Mouse (Mus musculus): Measurements from ENCODE around the gene Gm37240. TPM values are rescaled to one million over a fixed set of nuclear protein-coding genes. Genes with fewer than 3 reads are reported as not detected.

Gm37240 gene
- 0.43 and 0.53 TPM in 2 replicates for polyA plus RNA-seq (2014; fragmentation: Nextera tagmentation; extraction: Ambion mirVana)

DNA sequence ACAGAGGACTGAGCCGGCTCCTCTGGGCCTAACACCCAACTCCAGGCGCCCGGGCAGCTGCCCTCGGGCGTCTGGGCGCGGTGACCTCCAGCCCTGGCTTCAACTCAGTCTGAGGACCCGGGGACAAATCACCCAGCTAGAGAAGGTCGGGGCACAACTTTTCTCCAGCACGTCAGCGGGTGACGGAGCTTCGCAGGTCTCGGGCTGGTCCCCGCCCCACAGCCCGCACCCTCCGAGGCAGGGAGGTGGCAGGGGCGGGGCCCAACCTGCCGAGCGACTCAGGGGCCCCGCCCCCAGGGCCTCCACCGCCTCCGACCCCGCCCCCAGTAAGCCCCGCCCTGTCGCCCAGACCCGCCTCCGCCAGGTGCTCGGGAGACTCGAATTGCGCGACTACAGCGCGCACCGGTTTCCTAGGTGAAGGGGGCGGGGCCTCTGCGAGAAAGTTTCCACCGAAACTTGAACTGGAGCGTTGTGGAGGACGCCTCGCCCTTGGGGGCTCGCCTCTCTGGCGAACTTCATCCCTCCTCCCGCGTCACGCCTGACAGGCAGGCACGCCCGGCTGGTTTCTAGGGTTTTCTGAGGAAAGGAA lies at the start of gene Gm37240, which contains the start of gene Glt28d2:
Gene Gm37240 (minus strand): TSS at position 280 of the 589 bp plus-strand sequence.
Gene Glt28d2 (minus strand): TSS at position 278 of the 589 bp plus-strand sequence.
- H3K4me2 ChIP-seq (ENCODE audit: low read depth, low read length, severe bottlenecking) = peak within 1 kb of the TSS; percentile 93
- DNase-seq (ENCODE audit: low spot score) = peak; percentile 89
- peak; percentile 89 for ATAC-seq (replicated peaks; ENCODE audit: low FRiP score)
- WGBS = 0% methylated on average over 48 of the region's 48 CpGs
- peak within 1 kb of the TSS; percentile 51 for H3K4me3 ChIP-seq (ENCODE audit: low read depth, low read length)
- H3K36me3 ChIP-seq (ENCODE audit: control insufficient read depth, insufficient read depth, low read length) = no peaks in the 10 kb centered on the region
- no peaks in the 10 kb centered on the region for H3K9me3 ChIP-seq (ENCODE audit: control insufficient read depth, low read length)
- H3K27me3 ChIP-seq (ENCODE audit: control insufficient read depth, insufficient read depth, low read length) = peaks cover 15% of the 10 kb centered on the region
- peaks cover 4% of the 10 kb centered on the region; the same call in 1 of the 2 replicates for H3K4me1 ChIP-seq (replicated peaks; ENCODE audit: control insufficient read depth, insufficient read depth, low read length)
- H3K9ac ChIP-seq (ENCODE audit: low read length) = peak within 1 kb of the TSS; percentile 33
- no peak within 1 kb of the TSS for H3K27ac ChIP-seq (ENCODE audit: low read depth, low read length)

DNA sequence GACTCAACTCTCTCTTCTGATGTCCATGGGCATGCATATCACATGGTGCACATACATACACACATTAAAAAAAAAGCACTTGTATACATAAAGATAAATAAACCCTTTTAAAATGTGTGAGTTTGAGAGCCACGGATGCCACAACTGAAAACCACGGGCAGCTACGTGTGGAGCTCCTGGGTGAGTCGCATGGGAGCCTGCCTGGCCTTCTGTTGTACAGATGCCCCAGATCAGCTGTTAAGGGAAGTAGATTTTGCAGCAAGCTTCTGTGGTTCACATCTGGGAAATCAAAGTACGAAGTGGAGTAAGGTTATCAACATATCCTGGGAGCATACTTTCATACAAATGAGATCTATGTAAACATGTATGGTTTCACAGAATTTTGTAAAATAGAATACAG lies 46.3 kb upstream of the Gm37240 start:
- H3K4me1 ChIP-seq (replicated peaks; ENCODE audit: control insufficient read depth, insufficient read depth, low read length) = no peaks in the 10 kb centered on the region
- no peak for ATAC-seq (replicated peaks; ENCODE audit: low FRiP score)
- H3K27ac ChIP-seq (ENCODE audit: low read depth, low read length) = no peak overlapping the region
- H3K4me2 ChIP-seq (ENCODE audit: low read depth, low read length, severe bottlenecking) = no peak overlapping the region
- no peak overlapping the region for H3K9ac ChIP-seq (ENCODE audit: low read length)
- H3K27me3 ChIP-seq (ENCODE audit: control insufficient read depth, insufficient read depth, low read length) = no peaks in the 10 kb centered on the region
- H3K36me3 ChIP-seq (ENCODE audit: control insufficient read depth, insufficient read depth, low read length) = no peaks in the 10 kb centered on the region
- whole genome bisulfite sequencing = 89% methylated on average over 5 of the region's 5 CpGs
- no peak for DNase-seq (ENCODE audit: low spot score)
- no peak overlapping the region for H3K4me3 ChIP-seq (ENCODE audit: low read depth, low read length)
- H3K9me3 ChIP-seq (ENCODE audit: control insufficient read depth, low read length) = no peaks in the 10 kb centered on the region

DNA sequence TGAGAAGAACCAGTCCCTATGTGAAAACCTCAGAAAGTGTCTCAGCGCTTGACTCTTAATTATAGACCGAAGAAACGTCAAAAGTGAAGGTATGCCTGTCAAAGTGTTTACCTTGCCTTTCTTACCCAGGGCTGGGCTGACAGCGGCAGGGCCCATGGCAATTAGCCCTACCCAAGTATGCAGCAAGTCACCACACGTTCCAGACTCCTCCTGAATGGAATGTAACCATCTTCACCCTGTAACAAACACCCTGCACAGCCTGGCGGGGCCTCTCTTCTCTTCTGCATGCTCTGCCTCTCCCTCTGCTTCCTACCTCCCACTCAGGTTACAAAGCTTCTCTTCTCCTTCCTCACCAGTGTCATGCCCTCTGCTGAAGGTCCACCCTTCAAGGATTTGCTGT lies 44.5 kb upstream of the Gm37240 start:
- H3K9me3 ChIP-seq (ENCODE audit: control insufficient read depth, low read length) = no peaks in the 10 kb centered on the region
- no peak overlapping the region for H3K9ac ChIP-seq (ENCODE audit: low read length)
- DNase-seq (ENCODE audit: low spot score) = no peak
- no peaks in the 10 kb centered on the region for H3K4me1 ChIP-seq (replicated peaks; ENCODE audit: control insufficient read depth, insufficient read depth, low read length)
- no peak for ATAC-seq (replicated peaks; ENCODE audit: low FRiP score)
- H3K4me2 ChIP-seq (ENCODE audit: low read depth, low read length, severe bottlenecking) = no peak overlapping the region
- no peak overlapping the region for H3K27ac ChIP-seq (ENCODE audit: low read depth, low read length)
- H3K36me3 ChIP-seq (ENCODE audit: control insufficient read depth, insufficient read depth, low read length) = no peaks in the 10 kb centered on the region
- no peaks in the 10 kb centered on the region for H3K27me3 ChIP-seq (ENCODE audit: control insufficient read depth, insufficient read depth, low read length)
- WGBS = 84% methylated on average over 6 of the region's 6 CpGs
- H3K4me3 ChIP-seq (ENCODE audit: low read depth, low read length) = no peak overlapping the region

DNA sequence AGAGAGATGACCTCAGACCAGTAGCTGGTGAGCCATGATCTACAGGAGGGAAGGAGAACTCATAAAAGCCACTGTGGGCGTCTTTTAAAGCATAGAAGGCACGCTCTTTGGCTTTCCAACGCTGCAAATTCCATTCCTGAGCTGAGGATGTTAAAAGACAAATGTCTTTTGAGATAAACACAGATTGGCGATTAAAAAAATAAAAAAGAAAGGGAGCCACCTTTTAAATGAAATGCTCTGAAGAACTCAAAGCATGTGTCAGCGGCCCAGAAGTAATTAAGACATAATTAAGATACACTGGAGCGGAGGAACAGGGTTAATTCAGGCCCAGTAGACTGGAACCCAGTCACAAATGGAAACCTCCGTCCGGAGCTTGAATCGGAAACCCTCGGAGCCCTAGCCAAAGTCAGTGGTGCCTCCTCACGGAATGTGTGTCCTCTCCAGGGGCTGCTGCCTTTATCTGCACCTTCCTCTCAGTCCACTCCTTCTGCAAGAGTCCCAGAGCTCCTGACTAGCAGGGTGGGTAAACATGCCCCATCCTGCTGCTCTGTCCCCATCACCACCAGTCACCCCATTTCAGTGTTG lies 43.4 kb upstream of the Gm37240 start:
- Histone ChIP-seq H3K9ac (ENCODE audit: low read length) (no peak overlapping the region), H3K27me3 (ENCODE audit: control insufficient read depth, insufficient read depth, low read length) (no peaks in the 10 kb centered on the region), H3K4me1 (replicated peaks; ENCODE audit: control insufficient read depth, insufficient read depth, low read length) (no peaks in the 10 kb centered on the region), H3K4me2 (ENCODE audit: low read depth, low read length, severe bottlenecking) (no peak overlapping the region), H3K36me3 (ENCODE audit: control insufficient read depth, insufficient read depth, low read length) (no peaks in the 10 kb centered on the region), H3K27ac (ENCODE audit: low read depth, low read length) (no peak overlapping the region), H3K4me3 (ENCODE audit: low read depth, low read length) (no peak overlapping the region), H3K9me3 (ENCODE audit: control insufficient read depth, low read length) (no peaks in the 10 kb centered on the region)
- DNase-seq (ENCODE audit: low spot score) (no peak), ATAC-seq (replicated peaks; ENCODE audit: low FRiP score) (no peak)
- WGBS = 25% methylated on average over 11 of the region's 11 CpGs

DNA sequence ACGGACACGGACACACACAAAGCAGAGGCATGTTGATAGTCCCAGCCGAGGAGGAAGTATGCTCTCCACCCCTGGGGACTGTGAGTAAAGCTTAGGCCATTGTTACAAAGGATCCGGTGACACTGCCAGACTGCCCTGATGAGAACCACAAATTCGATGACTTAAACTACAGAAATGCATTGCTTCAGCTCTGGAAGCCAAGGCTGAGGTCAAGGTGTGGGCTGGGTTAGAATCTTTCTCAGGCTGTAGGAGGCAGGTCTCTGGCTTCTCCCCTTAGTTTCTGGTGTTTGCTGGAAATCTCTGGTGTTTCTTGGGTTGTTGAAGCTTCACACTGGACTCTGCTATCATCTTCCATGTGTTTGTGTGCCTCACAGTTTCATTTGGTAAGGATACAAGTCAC lies 42.4 kb upstream of the Gm37240 start:
- ATAC-seq (replicated peaks; ENCODE audit: low FRiP score) = no peak
- whole genome bisulfite sequencing = 91% methylated on average over 5 of the region's 5 CpGs
- no peak overlapping the region for H3K4me2 ChIP-seq (ENCODE audit: low read depth, low read length, severe bottlenecking)
- no peak for DNase-seq (ENCODE audit: low spot score)
- H3K4me3 ChIP-seq (ENCODE audit: low read depth, low read length) = no peak overlapping the region
- H3K27me3 ChIP-seq (ENCODE audit: control insufficient read depth, insufficient read depth, low read length) = no peaks in the 10 kb centered on the region
- no peak overlapping the region for H3K27ac ChIP-seq (ENCODE audit: low read depth, low read length)
- H3K9ac ChIP-seq (ENCODE audit: low read length) = no peak overlapping the region
- no peaks in the 10 kb centered on the region for H3K36me3 ChIP-seq (ENCODE audit: control insufficient read depth, insufficient read depth, low read length)
- H3K4me1 ChIP-seq (replicated peaks; ENCODE audit: control insufficient read depth, insufficient read depth, low read length) = no peaks in the 10 kb centered on the region
- no peaks in the 10 kb centered on the region for H3K9me3 ChIP-seq (ENCODE audit: control insufficient read depth, low read length)

DNA sequence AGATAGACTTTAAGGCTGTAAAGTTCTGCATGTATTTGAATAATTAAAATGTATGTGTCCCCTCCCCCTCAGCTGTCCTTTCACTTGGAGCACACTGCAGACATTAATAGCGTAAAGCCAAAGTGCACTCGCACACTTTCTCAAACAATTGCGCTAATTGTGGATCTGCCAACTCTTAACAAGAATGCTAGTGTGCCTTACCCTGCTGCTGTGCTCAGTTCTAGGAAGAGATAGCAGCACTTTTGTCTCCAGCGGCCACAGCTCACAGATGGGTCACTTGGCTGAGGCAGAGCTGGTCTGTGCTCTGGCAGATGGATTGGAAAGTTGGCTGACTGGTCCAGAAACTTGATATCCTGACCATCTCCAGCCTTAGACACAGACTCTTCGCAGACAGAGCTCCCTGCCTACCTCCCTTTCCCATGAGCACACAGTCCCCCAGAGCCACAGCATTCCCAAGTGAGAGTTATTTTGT lies 40.9 kb upstream of the Gm37240 start:
- Histone ChIP-seq H3K27ac (ENCODE audit: low read depth, low read length) (no peak overlapping the region), H3K4me3 (ENCODE audit: low read depth, low read length) (no peak overlapping the region), H3K36me3 (ENCODE audit: control insufficient read depth, insufficient read depth, low read length) (no peaks in the 10 kb centered on the region), H3K4me2 (ENCODE audit: low read depth, low read length, severe bottlenecking) (no peak overlapping the region), H3K27me3 (ENCODE audit: control insufficient read depth, insufficient read depth, low read length) (no peaks in the 10 kb centered on the region), H3K9me3 (ENCODE audit: control insufficient read depth, low read length) (no peaks in the 10 kb centered on the region), H3K9ac (ENCODE audit: low read length) (no peak overlapping the region), H3K4me1 (replicated peaks; ENCODE audit: control insufficient read depth, insufficient read depth, low read length) (no peaks in the 10 kb centered on the region)
- no peak for DNase-seq (ENCODE audit: low spot score)
- WGBS = 90% methylated on average over 5 of the region's 5 CpGs
- no peak for ATAC-seq (replicated peaks; ENCODE audit: low FRiP score)

DNA sequence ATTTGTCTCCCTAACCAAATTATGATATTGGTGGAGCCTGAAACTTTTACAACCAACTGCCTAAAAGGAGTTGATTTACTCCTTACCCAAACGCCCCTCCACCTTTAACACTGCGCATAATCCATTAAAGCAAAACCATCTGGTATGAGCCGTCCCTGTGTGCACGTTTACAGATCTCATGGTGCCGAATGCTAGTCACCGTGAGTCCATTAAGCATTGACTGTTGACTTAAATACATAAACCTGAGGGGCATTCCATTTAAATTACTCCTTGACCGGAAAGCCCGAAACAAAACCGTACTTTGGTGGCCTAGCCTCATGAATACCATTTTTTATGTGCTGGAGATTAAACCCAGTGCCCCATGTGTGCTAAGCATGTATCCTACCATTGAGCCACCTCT lies 40.0 kb upstream of the Gm37240 start:
- DNase-seq (ENCODE audit: low spot score) (no peak), ATAC-seq (replicated peaks; ENCODE audit: low FRiP score) (no peak)
- no peak overlapping the region for H3K9ac ChIP-seq (ENCODE audit: low read length)
- no peaks in the 10 kb centered on the region for H3K4me1 ChIP-seq (replicated peaks; ENCODE audit: control insufficient read depth, insufficient read depth, low read length)
- no peaks in the 10 kb centered on the region for H3K36me3 ChIP-seq (ENCODE audit: control insufficient read depth, insufficient read depth, low read length)
- no peak overlapping the region for H3K27ac ChIP-seq (ENCODE audit: low read depth, low read length)
- no peaks in the 10 kb centered on the region for H3K9me3 ChIP-seq (ENCODE audit: control insufficient read depth, low read length)
- no peak overlapping the region for H3K4me3 ChIP-seq (ENCODE audit: low read depth, low read length)
- no peaks in the 10 kb centered on the region for H3K27me3 ChIP-seq (ENCODE audit: control insufficient read depth, insufficient read depth, low read length)
- no peak overlapping the region for H3K4me2 ChIP-seq (ENCODE audit: low read depth, low read length, severe bottlenecking)
- WGBS = 78% methylated on average over 9 of the region's 9 CpGs

DNA sequence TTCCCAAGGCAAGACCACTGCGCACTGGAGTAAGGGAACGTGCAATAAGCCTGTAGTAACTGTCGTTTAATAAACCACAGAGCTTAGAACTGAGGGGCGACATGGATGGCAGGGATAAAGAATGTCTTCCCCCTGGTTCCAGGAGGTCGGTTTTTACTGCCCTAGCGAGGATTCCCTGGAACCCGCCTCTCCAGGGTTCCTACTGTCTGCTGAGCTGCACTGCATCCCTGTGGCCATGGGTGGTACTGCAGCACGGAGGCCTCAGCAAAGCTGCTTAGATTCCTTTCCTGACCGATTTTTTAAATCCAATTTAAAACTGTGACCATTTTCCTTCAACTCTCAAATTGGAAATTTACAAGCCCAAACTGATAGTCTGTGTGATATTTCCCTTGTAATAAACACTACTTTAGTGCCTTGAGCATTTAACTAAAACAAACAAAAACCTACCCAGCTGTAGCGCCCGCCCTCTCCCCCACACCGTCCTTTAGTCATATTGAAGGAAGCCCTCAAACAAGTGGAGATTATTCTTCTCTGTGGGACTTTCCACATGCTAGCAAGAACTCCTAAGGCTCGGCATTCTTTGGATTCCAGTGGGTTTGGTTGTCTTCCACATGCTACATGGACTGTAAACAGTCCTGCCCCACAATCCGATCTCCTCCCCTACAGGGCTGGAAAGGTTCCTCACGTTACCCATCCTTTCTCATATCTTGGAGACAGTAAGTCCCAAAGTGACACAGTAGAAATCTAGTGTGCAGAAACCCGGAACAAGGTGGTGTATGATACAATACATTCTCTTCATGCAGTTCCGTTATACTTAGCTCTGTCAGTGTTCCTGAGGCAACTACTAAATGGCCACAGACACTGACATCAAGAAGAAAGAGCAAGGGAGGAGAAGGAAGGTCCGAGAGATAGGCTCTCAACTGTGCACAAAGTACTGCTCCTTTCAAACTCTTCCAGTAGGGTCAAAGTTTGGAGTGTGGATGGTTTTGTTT lies 36.9 kb upstream of the Gm37240 start:
- Histone ChIP-seq H3K4me3 (ENCODE audit: low read depth, low read length) (no peak overlapping the region), H3K4me1 (replicated peaks; ENCODE audit: control insufficient read depth, insufficient read depth, low read length) (no peaks in the 10 kb centered on the region), H3K27ac (ENCODE audit: low read depth, low read length) (no peak overlapping the region), H3K36me3 (ENCODE audit: control insufficient read depth, insufficient read depth, low read length) (no peaks in the 10 kb centered on the region), H3K9ac (ENCODE audit: low read length) (no peak overlapping the region), H3K4me2 (ENCODE audit: low read depth, low read length, severe bottlenecking) (no peak overlapping the region), H3K27me3 (ENCODE audit: control insufficient read depth, insufficient read depth, low read length) (no peaks in the 10 kb centered on the region), H3K9me3 (ENCODE audit: control insufficient read depth, low read length) (no peaks in the 10 kb centered on the region)
- DNase-seq (ENCODE audit: low spot score) = peak; percentile 86
- 50% methylated on average over 18 of the region's 18 CpGs for WGBS
- no peak for ATAC-seq (replicated peaks; ENCODE audit: low FRiP score)

All from forebrain, embryonic 11.5 days (tissue).